Mouse (Mus musculus): Measurements from ENCODE around the gene Gm10283. TPM values are rescaled to one million over a fixed set of nuclear protein-coding genes. Genes with fewer than 3 reads are reported as not detected.
"Not testable (repeated sequence)": the region's sequence is repeated elsewhere in the genome, so short reads cannot be mapped to it uniquely, and the experiment has no call there.

The Gm10283 gene
- not detected in 2 replicates for polyA plus RNA-seq (2014; fragmentation: Nextera tagmentation; extraction: Ambion mirVana)

- Histone ChIP-seq H3K4me3 (ENCODE audit: low read depth, low read length) (no peak within 1 kb of the TSS), H3K4me1 (ENCODE audit: control insufficient read depth, insufficient read depth, low read length) (no peaks in the 10 kb centered on the region), H3K9me3 (ENCODE audit: control insufficient read depth, low read length) (no peaks in the 10 kb centered on the region), H3K36me3 (ENCODE audit: control insufficient read depth, insufficient read depth, low read length) (no peaks in the 10 kb centered on the region), H3K27ac (replicated peaks; ENCODE audit: low read depth, low read length) (no peak within 1 kb of the TSS), H3K27me3 (ENCODE audit: control insufficient read depth, insufficient read depth, low read length) (no peaks in the 10 kb centered on the region), H3K9ac (ENCODE audit: low read length) (no peak within 1 kb of the TSS), H3K4me2 (ENCODE audit: low read depth, severe bottlenecking) (no peak within 1 kb of the TSS)
- ATAC-seq (ENCODE audit: insufficient number of reproducible peaks, low FRiP score, low TSS enrichment, low read depth) = no peak
- no peak for DNase-seq (ENCODE audit: low spot score)
- WGBS = 50% methylated on average over 2 of the region's 2 CpGs
These were observed at the start of gene Gm10283 for GRCm38 (mm10) chr8:60503098-60503497. Gm10283 (minus strand) TSS chr8:60503198.

DNA sequence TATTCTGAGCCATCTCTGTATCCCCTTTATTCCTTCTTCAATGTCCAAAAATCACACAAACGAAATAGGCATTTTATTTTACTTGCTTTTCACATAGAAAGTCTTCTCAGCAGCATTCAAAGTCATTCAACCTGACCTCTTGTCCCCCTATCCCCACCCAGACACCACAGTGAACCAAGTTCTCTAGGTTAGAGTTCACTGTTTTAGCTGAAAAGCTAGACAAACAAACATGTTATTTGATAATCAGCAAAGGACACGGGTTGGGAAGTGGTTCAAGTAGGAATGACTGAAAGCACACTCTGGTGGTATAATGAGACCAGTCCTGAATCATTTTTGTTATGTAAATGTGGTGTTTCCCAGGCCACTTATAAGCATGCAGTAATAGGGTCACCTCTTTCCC is 31.9 kb upstream of the Gm10283 start:
- no peak overlapping the region for H3K4me3 ChIP-seq (ENCODE audit: low read depth, low read length)
- no peaks in the 10 kb centered on the region for H3K36me3 ChIP-seq (ENCODE audit: control insufficient read depth, insufficient read depth, low read length)
- H3K9me3 ChIP-seq (ENCODE audit: control insufficient read depth, low read length) = no peaks in the 10 kb centered on the region
- H3K9ac ChIP-seq (ENCODE audit: low read length) = no peak overlapping the region
- no peak overlapping the region for H3K27ac ChIP-seq (replicated peaks; ENCODE audit: low read depth, low read length)
- ATAC-seq (ENCODE audit: insufficient number of reproducible peaks, low FRiP score, low TSS enrichment, low read depth) (no peak), DNase-seq (ENCODE audit: low spot score) (no peak)
- WGBS = 75% methylated on average over 2 of the region's 2 CpGs
- H3K4me2 ChIP-seq (ENCODE audit: low read depth, severe bottlenecking) = no peak overlapping the region
- no peaks in the 10 kb centered on the region for H3K27me3 ChIP-seq (ENCODE audit: control insufficient read depth, insufficient read depth, low read length)
- no peaks in the 10 kb centered on the region for H3K4me1 ChIP-seq (ENCODE audit: control insufficient read depth, insufficient read depth, low read length)

DNA sequence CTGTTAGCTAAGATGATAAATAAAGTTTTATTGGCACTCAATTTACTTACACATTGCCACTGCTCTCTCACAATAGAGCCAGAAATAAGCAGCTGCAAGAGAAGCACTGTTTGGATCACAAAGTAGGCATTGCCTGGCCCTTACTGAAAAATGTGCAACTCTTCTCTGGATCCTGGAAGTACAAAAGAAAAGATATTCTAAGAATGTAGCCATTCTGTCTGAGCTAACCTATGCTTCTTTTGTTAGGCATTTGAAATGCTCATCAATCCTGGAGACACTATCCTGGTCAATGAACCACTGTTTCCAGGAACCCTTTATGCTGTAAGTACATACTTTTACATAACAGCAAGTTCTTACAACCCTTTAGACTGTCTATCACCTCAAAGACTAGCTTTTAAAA is 15.3 kb upstream of the Gm10283 start:
- no peaks in the 10 kb centered on the region for H3K27me3 ChIP-seq (ENCODE audit: control insufficient read depth, insufficient read depth, low read length)
- no peaks in the 10 kb centered on the region for H3K4me1 ChIP-seq (ENCODE audit: control insufficient read depth, insufficient read depth, low read length)
- H3K9me3 ChIP-seq (ENCODE audit: control insufficient read depth, low read length) = no peaks in the 10 kb centered on the region
- H3K4me2 ChIP-seq (ENCODE audit: low read depth, severe bottlenecking) = no peak overlapping the region
- no peak overlapping the region for H3K9ac ChIP-seq (ENCODE audit: low read length)
- no peak overlapping the region for H3K4me3 ChIP-seq (ENCODE audit: low read depth, low read length)
- no peak overlapping the region for H3K27ac ChIP-seq (replicated peaks; ENCODE audit: low read depth, low read length)
- ATAC-seq (ENCODE audit: insufficient number of reproducible peaks, low FRiP score, low TSS enrichment, low read depth) (no peak), DNase-seq (ENCODE audit: low spot score) (no peak)
- no peaks in the 10 kb centered on the region for H3K36me3 ChIP-seq (ENCODE audit: control insufficient read depth, insufficient read depth, low read length)

- WGBS = 3% methylated on average over 25 of the region's 25 CpGs
- H3K4me3 ChIP-seq (ENCODE audit: low read depth, low read length) = peak within 1 kb of the TSS; percentile 47
- no peaks in the 10 kb centered on the region for H3K27me3 ChIP-seq (ENCODE audit: control insufficient read depth, insufficient read depth, low read length)
- H3K9me3 ChIP-seq (ENCODE audit: control insufficient read depth, low read length) = no peaks in the 10 kb centered on the region
- no peaks in the 10 kb centered on the region for H3K4me1 ChIP-seq (ENCODE audit: control insufficient read depth, insufficient read depth, low read length)
- DNase-seq (ENCODE audit: low spot score) (peak; percentile 74), ATAC-seq (ENCODE audit: insufficient number of reproducible peaks, low FRiP score, low TSS enrichment, low read depth) (peak; percentile 90)
- H3K4me2 ChIP-seq (ENCODE audit: low read depth, severe bottlenecking) = peak within 1 kb of the TSS; percentile 81
- H3K27ac ChIP-seq (replicated peaks; ENCODE audit: low read depth, low read length) = no peak within 1 kb of the TSS
- peak within 1 kb of the TSS; percentile 76 for H3K9ac ChIP-seq (ENCODE audit: low read length)
- no peaks in the 10 kb centered on the region for H3K36me3 ChIP-seq (ENCODE audit: control insufficient read depth, insufficient read depth, low read length)
These were observed 2.9 kb upstream of the Gm10283 start, which contains the start of gene Aadat for GRCm38 (mm10) chr8:60505653-60506521. Aadat (plus strand) TSS chr8:60505932.

- not testable (repeated sequence) for DNase-seq (ENCODE audit: low spot score); H3K4me2 ChIP-seq (ENCODE audit: low read depth, severe bottlenecking); H3K27ac ChIP-seq (replicated peaks; ENCODE audit: low read depth, low read length); H3K4me3 ChIP-seq (ENCODE audit: low read depth, low read length); H3K36me3 ChIP-seq (ENCODE audit: control insufficient read depth, insufficient read depth, low read length); H3K27me3 ChIP-seq (ENCODE audit: control insufficient read depth, insufficient read depth, low read length); H3K9ac ChIP-seq (ENCODE audit: low read length); H3K4me1 ChIP-seq (ENCODE audit: control insufficient read depth, insufficient read depth, low read length); H3K9me3 ChIP-seq (ENCODE audit: control insufficient read depth, low read length); ATAC-seq (ENCODE audit: insufficient number of reproducible peaks, low FRiP score, low TSS enrichment, low read depth)
- WGBS = 81% methylated on average over 2 of the region's 2 CpGs
These were observed 8.0 kb downstream of the Gm10283 start for GRCm38 (mm10) chr8:60495046-60495445.

GRCm38 (mm10) chr8:60494606-60495005 is 8.4 kb downstream of the Gm10283 start:
- Histone ChIP-seq H3K9ac (ENCODE audit: low read length) (no peak overlapping the region), H3K4me3 (ENCODE audit: low read depth, low read length) (no peak overlapping the region), H3K9me3 (ENCODE audit: control insufficient read depth, low read length) (no peaks in the 10 kb centered on the region), H3K4me1 (ENCODE audit: control insufficient read depth, insufficient read depth, low read length) (no peaks in the 10 kb centered on the region), H3K27me3 (ENCODE audit: control insufficient read depth, insufficient read depth, low read length) (no peaks in the 10 kb centered on the region), H3K27ac (replicated peaks; ENCODE audit: low read depth, low read length) (no peak overlapping the region), H3K4me2 (ENCODE audit: low read depth, severe bottlenecking) (no peak overlapping the region), H3K36me3 (ENCODE audit: control insufficient read depth, insufficient read depth, low read length) (no peaks in the 10 kb centered on the region)
- WGBS = 93% methylated on average over 11 of the region's 11 CpGs
- ATAC-seq (ENCODE audit: insufficient number of reproducible peaks, low FRiP score, low TSS enrichment, low read depth) (no peak), DNase-seq (ENCODE audit: low spot score) (no peak)

- ATAC-seq (ENCODE audit: insufficient number of reproducible peaks, low FRiP score, low TSS enrichment, low read depth) (no peak), DNase-seq (ENCODE audit: low spot score) (no peak)
- Histone ChIP-seq H3K9me3 (ENCODE audit: control insufficient read depth, low read length) (no peaks in the 10 kb centered on the region), H3K36me3 (ENCODE audit: control insufficient read depth, insufficient read depth, low read length) (no peaks in the 10 kb centered on the region), H3K4me2 (ENCODE audit: low read depth, severe bottlenecking) (no peak overlapping the region), H3K4me3 (ENCODE audit: low read depth, low read length) (no peak overlapping the region), H3K27me3 (ENCODE audit: control insufficient read depth, insufficient read depth, low read length) (no peaks in the 10 kb centered on the region), H3K4me1 (ENCODE audit: control insufficient read depth, insufficient read depth, low read length) (no peaks in the 10 kb centered on the region), H3K27ac (replicated peaks; ENCODE audit: low read depth, low read length) (no peak overlapping the region), H3K9ac (ENCODE audit: low read length) (no peak overlapping the region)
- WGBS = 75% methylated on average over 3 of the region's 3 CpGs
These were observed 10.5 kb downstream of the Gm10283 start for GRCm38 (mm10) chr8:60492471-60492870.

DNA sequence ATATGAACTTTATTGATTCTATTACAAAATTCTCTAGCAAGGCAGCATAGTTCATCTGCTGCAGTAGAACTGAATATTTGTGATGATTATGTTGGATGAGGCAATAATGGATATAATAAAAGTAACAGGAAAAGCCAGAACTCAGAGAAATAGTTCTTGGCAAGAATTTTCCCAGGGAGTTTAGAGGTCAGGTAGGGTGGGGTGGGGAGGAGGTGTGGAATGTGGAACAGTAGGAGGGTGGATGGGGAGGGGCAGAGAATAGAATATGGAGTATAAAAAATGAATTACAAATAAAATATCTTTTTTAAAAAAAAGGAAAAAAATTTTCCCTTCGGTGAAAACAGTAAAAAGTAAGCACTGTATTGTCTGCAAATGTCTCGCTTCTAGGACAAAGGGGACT is 11.1 kb downstream of the Gm10283 start:
- H3K27me3 ChIP-seq (ENCODE audit: control insufficient read depth, insufficient read depth, low read length) = no peaks in the 10 kb centered on the region
- no peaks in the 10 kb centered on the region for H3K9me3 ChIP-seq (ENCODE audit: control insufficient read depth, low read length)
- WGBS = 96% methylated on average over 2 of the region's 2 CpGs
- no peak for DNase-seq (ENCODE audit: low spot score)
- no peak overlapping the region for H3K4me3 ChIP-seq (ENCODE audit: low read depth, low read length)
- no peak for ATAC-seq (ENCODE audit: insufficient number of reproducible peaks, low FRiP score, low TSS enrichment, low read depth)
- H3K36me3 ChIP-seq (ENCODE audit: control insufficient read depth, insufficient read depth, low read length) = no peaks in the 10 kb centered on the region
- no peak overlapping the region for H3K4me2 ChIP-seq (ENCODE audit: low read depth, severe bottlenecking)
- H3K4me1 ChIP-seq (ENCODE audit: control insufficient read depth, insufficient read depth, low read length) = no peaks in the 10 kb centered on the region
- H3K27ac ChIP-seq (replicated peaks; ENCODE audit: low read depth, low read length) = no peak overlapping the region
- H3K9ac ChIP-seq (ENCODE audit: low read length) = no peak overlapping the region

Data from limb, embryonic 11.5 days (tissue).